Mouse (Mus musculus): ENCODE measurements at regions not wholly inside any gene's neighbourhood (a gene's known extent, or its start where the extent isn't known, plus 50 kb on each side); places are given as distances from the start of the nearest gene placed in this dataset.

DNA sequence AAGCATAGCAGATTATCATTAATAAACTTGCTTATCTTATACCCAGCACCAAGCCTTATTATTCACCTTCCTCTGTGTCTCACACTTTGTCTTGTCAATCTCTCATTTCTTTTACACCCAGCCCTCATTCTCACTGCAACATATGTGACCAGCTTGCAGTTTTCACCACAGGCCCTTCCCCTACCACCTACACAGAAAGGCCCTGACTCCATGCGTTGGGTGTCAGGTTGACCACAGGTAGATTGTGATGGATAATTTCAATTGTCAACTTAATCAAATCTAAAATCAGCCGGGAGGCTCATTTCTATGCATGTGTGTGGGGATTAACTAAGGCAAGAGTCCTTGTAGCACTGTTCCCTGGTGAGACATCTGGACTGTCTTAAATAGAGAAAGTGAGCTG is 72.4 kb upstream of the Rbpj start:
- no peak overlapping the region for H3K4me3 ChIP-seq
- no peak overlapping the region for H3K27ac ChIP-seq
- H3K9me3 ChIP-seq, result no peaks in the 10 kb centered on the region
- no peaks in the 10 kb centered on the region for H3K27me3 ChIP-seq (ENCODE audit: insufficient read depth, poor library complexity, severe bottlenecking)
- no peaks in the 10 kb centered on the region for H3K4me1 ChIP-seq (replicated peaks)
- 96% methylated on average over 2 of the region's 2 CpGs for WGBS
- H3K36me3 ChIP-seq, result no peaks in the 10 kb centered on the region
- no peak for DNase-seq (ENCODE audit: low spot score)

DNA sequence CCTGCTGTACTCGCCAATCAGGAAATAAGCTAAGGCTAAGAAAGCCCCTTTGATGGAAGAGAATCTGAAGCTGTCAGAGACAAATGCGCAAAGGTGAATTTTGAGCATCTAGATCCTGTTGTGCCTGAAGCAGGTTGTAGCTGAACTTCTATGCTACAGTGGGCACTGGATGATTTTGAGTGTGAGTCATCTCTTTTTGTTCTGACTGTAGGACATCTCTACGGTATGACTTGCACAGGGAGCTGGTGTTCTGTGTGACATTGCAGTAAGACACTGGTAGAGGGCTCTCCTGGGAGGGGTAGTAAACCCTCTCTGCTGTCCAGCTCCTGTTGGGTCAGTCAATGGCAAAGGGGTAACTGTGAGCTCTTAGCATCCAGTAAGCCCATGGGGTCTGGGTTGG is 71.4 kb upstream of the Rbpj start:
- WGBS, result 90% methylated on average over 3 of the region's 3 CpGs
- H3K4me3 ChIP-seq, result no peak overlapping the region
- no peaks in the 10 kb centered on the region for H3K27me3 ChIP-seq (ENCODE audit: insufficient read depth, poor library complexity, severe bottlenecking)
- H3K36me3 ChIP-seq, result no peaks in the 10 kb centered on the region
- no peaks in the 10 kb centered on the region for H3K4me1 ChIP-seq (replicated peaks)
- no peak overlapping the region for H3K27ac ChIP-seq
- DNase-seq (ENCODE audit: low spot score), result no peak
- H3K9me3 ChIP-seq, result no peaks in the 10 kb centered on the region

GRCm38 (mm10) chr5:53398428-53399058 is 67.4 kb upstream of the Rbpj start:
- Histone ChIP-seq H3K27me3 (ENCODE audit: insufficient read depth, poor library complexity, severe bottlenecking) (no peaks in the 10 kb centered on the region), H3K9me3 (no peaks in the 10 kb centered on the region), H3K27ac (no peak overlapping the region), H3K36me3 (no peaks in the 10 kb centered on the region), H3K4me3 (no peak overlapping the region), H3K4me1 (replicated peaks) (no peaks in the 10 kb centered on the region)
- DNase-seq (ENCODE audit: low spot score), result no peak
- 90% methylated on average over 8 of the region's 8 CpGs for WGBS

GRCm38 (mm10) chr5:53401093-53401492 is 64.9 kb upstream of the Rbpj start:
- H3K4me3 ChIP-seq, result no peak overlapping the region
- H3K27ac ChIP-seq, result no peak overlapping the region
- H3K36me3 ChIP-seq, result no peaks in the 10 kb centered on the region
- H3K9me3 ChIP-seq, result no peaks in the 10 kb centered on the region
- H3K4me1 ChIP-seq (replicated peaks), result no peaks in the 10 kb centered on the region
- no peaks in the 10 kb centered on the region for H3K27me3 ChIP-seq (ENCODE audit: insufficient read depth, poor library complexity, severe bottlenecking)
- WGBS, result 78% methylated on average over 4 of the region's 4 CpGs
- no peak for DNase-seq (ENCODE audit: low spot score)

DNA sequence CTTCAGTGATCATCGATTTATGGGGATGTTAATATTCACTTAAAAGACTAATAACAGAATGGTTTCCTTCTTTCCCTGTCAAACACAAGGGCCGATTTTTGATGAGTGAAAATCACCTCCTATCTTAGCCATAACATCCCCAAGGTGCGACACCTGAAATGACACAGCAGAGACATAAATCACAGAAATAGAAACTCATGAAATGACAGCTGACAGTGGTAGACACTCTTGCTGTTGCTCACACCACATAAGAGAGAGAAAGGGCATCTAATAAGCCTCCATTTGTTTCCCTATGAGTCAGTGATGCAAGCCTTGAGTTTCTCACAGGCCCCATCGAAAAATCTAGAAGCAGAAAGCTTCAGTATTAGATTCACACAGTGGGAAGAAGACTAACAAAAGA is 63.9 kb upstream of the Rbpj start:
- 90% methylated on average over 4 of the region's 4 CpGs for WGBS
- no peaks in the 10 kb centered on the region for H3K9me3 ChIP-seq
- no peaks in the 10 kb centered on the region for H3K36me3 ChIP-seq
- no peak for DNase-seq (ENCODE audit: low spot score)
- H3K27ac ChIP-seq, result no peak overlapping the region
- no peaks in the 10 kb centered on the region for H3K4me1 ChIP-seq (replicated peaks)
- no peak overlapping the region for H3K4me3 ChIP-seq
- no peaks in the 10 kb centered on the region for H3K27me3 ChIP-seq (ENCODE audit: insufficient read depth, poor library complexity, severe bottlenecking)

GRCm38 (mm10) chr5:53402619-53403151 is 63.3 kb upstream of the Rbpj start:
- Histone ChIP-seq H3K4me1 (replicated peaks) (no peaks in the 10 kb centered on the region), H3K36me3 (no peaks in the 10 kb centered on the region), H3K27me3 (ENCODE audit: insufficient read depth, poor library complexity, severe bottlenecking) (no peaks in the 10 kb centered on the region), H3K27ac (no peak overlapping the region), H3K4me3 (no peak overlapping the region), H3K9me3 (no peaks in the 10 kb centered on the region)
- WGBS, result 88% methylated on average over 9 of the region's 9 CpGs
- DNase-seq (ENCODE audit: low spot score), result no peak

DNA sequence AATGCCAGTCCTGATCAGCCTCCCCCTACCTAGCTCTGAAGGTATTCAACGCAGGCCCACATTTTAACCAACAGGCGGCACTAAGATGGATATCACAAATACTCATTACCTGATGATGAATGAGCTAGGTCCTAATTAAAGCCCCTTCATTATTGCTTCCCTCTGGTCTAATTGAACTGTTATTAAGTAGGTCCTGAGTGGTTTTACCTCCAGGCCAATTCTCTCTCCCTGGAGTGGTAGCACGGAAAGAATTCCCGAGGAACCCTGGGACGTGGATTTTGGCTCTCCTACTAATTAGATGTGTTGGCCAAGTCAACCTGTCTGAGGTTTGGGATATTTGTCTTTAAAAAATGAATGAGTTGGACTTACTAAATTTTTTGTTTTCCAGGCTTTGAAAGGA is 60.0 kb upstream of the Rbpj start:
- no peak for DNase-seq (ENCODE audit: low spot score)
- H3K4me1 ChIP-seq (replicated peaks), result no peaks in the 10 kb centered on the region
- H3K9me3 ChIP-seq, result no peaks in the 10 kb centered on the region
- H3K36me3 ChIP-seq, result no peaks in the 10 kb centered on the region
- H3K27ac ChIP-seq, result no peak overlapping the region
- H3K27me3 ChIP-seq (ENCODE audit: insufficient read depth, poor library complexity, severe bottlenecking), result no peaks in the 10 kb centered on the region
- 93% methylated on average over 5 of the region's 5 CpGs for WGBS
- H3K4me3 ChIP-seq, result no peak overlapping the region

GRCm38 (mm10) chr5:53407646-53408045 is 58.3 kb upstream of the Rbpj start:
- DNase-seq (ENCODE audit: low spot score), result no peak
- Histone ChIP-seq H3K27me3 (ENCODE audit: insufficient read depth, poor library complexity, severe bottlenecking) (no peaks in the 10 kb centered on the region), H3K9me3 (no peaks in the 10 kb centered on the region), H3K27ac (no peak overlapping the region), H3K36me3 (no peaks in the 10 kb centered on the region), H3K4me3 (no peak overlapping the region), H3K4me1 (replicated peaks) (no peaks in the 10 kb centered on the region)
- 92% methylated on average over 2 of the region's 2 CpGs for WGBS

- Histone ChIP-seq H3K4me3 (no peak overlapping the region), H3K9me3 (no peaks in the 10 kb centered on the region), H3K27ac (no peak overlapping the region), H3K4me1 (replicated peaks) (no peaks in the 10 kb centered on the region), H3K36me3 (no peaks in the 10 kb centered on the region), H3K27me3 (ENCODE audit: insufficient read depth, poor library complexity, severe bottlenecking) (no peaks in the 10 kb centered on the region)
- no peak for DNase-seq (ENCODE audit: low spot score)
- WGBS, result 86% methylated on average over 2 of the region's 2 CpGs
Observed at GRCm38 (mm10) chr5:53408235-53408634, 57.7 kb upstream of the Rbpj start.

- H3K4me3 ChIP-seq, result no peak overlapping the region
- no peaks in the 10 kb centered on the region for H3K27me3 ChIP-seq (ENCODE audit: insufficient read depth, poor library complexity, severe bottlenecking)
- no peak overlapping the region for H3K27ac ChIP-seq
- H3K9me3 ChIP-seq, result no peaks in the 10 kb centered on the region
- H3K4me1 ChIP-seq (replicated peaks), result no peaks in the 10 kb centered on the region
- 76% methylated on average over 3 of the region's 3 CpGs for WGBS
- no peak for DNase-seq (ENCODE audit: low spot score)
- H3K36me3 ChIP-seq, result no peaks in the 10 kb centered on the region
Observed at GRCm38 (mm10) chr5:53409740-53410139, 56.2 kb upstream of the Rbpj start.

GRCm38 (mm10) chr5:53412391-53413075 is 53.4 kb upstream of the Rbpj start:
- no peak overlapping the region for H3K4me3 ChIP-seq
- no peaks in the 10 kb centered on the region for H3K4me1 ChIP-seq (replicated peaks)
- 80% methylated on average over 7 of the region's 7 CpGs for WGBS
- no peaks in the 10 kb centered on the region for H3K36me3 ChIP-seq
- H3K27me3 ChIP-seq (ENCODE audit: insufficient read depth, poor library complexity, severe bottlenecking), result no peaks in the 10 kb centered on the region
- no peak for DNase-seq (ENCODE audit: low spot score)
- H3K27ac ChIP-seq, result no peak overlapping the region
- H3K9me3 ChIP-seq, result no peaks in the 10 kb centered on the region

GRCm38 (mm10) chr5:53413677-53414076 is 52.3 kb upstream of the Rbpj start:
- no peak for DNase-seq (ENCODE audit: low spot score)
- no peaks in the 10 kb centered on the region for H3K4me1 ChIP-seq (replicated peaks)
- H3K4me3 ChIP-seq, result no peak overlapping the region
- WGBS, result 86% methylated on average over 3 of the region's 3 CpGs
- H3K27me3 ChIP-seq (ENCODE audit: insufficient read depth, poor library complexity, severe bottlenecking), result no peaks in the 10 kb centered on the region
- H3K27ac ChIP-seq, result no peak overlapping the region
- H3K36me3 ChIP-seq, result no peaks in the 10 kb centered on the region
- H3K9me3 ChIP-seq, result no peaks in the 10 kb centered on the region

DNA sequence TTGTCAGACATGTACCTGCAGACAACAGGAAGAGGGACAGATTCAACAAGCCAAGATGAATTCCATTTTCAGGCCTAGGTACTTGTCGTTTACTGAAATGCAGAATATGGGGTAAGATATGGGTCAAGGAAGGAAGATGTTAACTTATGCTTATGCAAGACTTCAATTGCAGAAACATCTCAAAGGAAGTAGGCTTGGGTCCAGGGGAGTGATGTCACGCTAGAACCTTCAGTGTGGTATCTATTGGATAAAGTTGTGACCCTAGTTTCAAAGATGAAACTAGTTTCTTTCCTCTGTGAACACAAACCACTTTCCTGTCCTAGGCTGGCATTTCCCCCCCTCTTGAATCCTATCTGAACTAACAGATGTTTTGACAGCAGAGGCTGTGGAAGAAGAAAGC is 50.5 kb upstream of the Rbpj start:
- Histone ChIP-seq H3K9me3 (no peaks in the 10 kb centered on the region), H3K4me3 (no peak overlapping the region), H3K36me3 (no peaks in the 10 kb centered on the region), H3K4me1 (replicated peaks) (no peaks in the 10 kb centered on the region), H3K27me3 (ENCODE audit: insufficient read depth, poor library complexity, severe bottlenecking) (no peaks in the 10 kb centered on the region), H3K27ac (no peak overlapping the region)
- 91% methylated on average over 2 of the region's 2 CpGs for WGBS
- no peak for DNase-seq (ENCODE audit: low spot score)
